Mouse (Mus musculus) neural tube, embryonic 14.5 days (tissue): ENCODE measurements at regions not wholly inside any gene's neighbourhood (a gene's known extent, or its start where the extent isn't known, plus 50 kb on each side); places are given as distances from the start of the nearest gene placed in this dataset.
A peak's percentile ranks its signal among the peaks of the same experiment; 100 is the strongest.

Experiments
- ATAC-seq: fragments of 200-750 bp; cut with Nextera tagmentation; 2 replicates; pipeline ENCODE4 v1.8.0; 2017; ENCODE audit warnings: low read depth, mild to moderate bottlenecking, moderate TSS enrichment, moderate library complexity
- H3K27ac ChIP-seq: fragments of 300-500 bp; sonication (generic); 2 replicates; pipeline ENCODE4 v1.5.1; 2014; ENCODE audit warnings: low read depth, mild to moderate bottlenecking, control low read depth, low read length, moderate library complexity, mixed read lengths
- H3K27me3 ChIP-seq: fragments of 300-500 bp; sonication (generic); 2 replicates; pipeline ENCODE4 v1.6.1; 2014; ENCODE audit warnings: low read length; ENCODE audit not compliant: control insufficient read depth, insufficient read depth
- H3K36me3 ChIP-seq: fragments of 300-500 bp; sonication (generic); 2 replicates; pipeline ENCODE4 v1.6.1; 2014; ENCODE audit warnings: low read length, mixed read lengths; ENCODE audit not compliant: control insufficient read depth, insufficient read depth
- H3K4me1 ChIP-seq: fragments of 300-500 bp; sonication (generic); 2 replicates; pipeline ENCODE4 v1.6.1; 2014; ENCODE audit warnings: low read length; ENCODE audit not compliant: control insufficient read depth, insufficient read depth
- H3K4me2 ChIP-seq: fragments of 300-500 bp; sonication (generic); 2 replicates; pipeline ENCODE4 v1.6.1; 2014; ENCODE audit warnings: mild to moderate bottlenecking, low read depth, low read length, control low read depth
- H3K4me3 ChIP-seq: fragments of 300-500 bp; sonication (generic); 2 replicates; pipeline ENCODE4 v1.5.1; 2014; ENCODE audit warnings: low read depth, low read length, control low read depth, mixed read lengths
- H3K9ac ChIP-seq: fragments of 300-500 bp; sonication (generic); replicated peaks from 2 replicates; pipeline ENCODE4 v1.6.1; 2014; ENCODE audit warnings: low read depth, mild to moderate bottlenecking, control low read depth, low read length, mixed read lengths
- H3K9me3 ChIP-seq: fragments of 300-500 bp; sonication (generic); 2 replicates; pipeline ENCODE4 v1.6.1; 2016; ENCODE audit warnings: low read length; ENCODE audit not compliant: control insufficient read depth
- WGBS: fragments of 180-500 bp; shearing (Covaris S2); extraction: QIAGEN DNeasy Blood & Tissue Kit; methylation state at CpG from one replicate; pipeline ENCODE4 v1.1.7; 2014; 5-methylcytosine and 5-hydroxymethylcytosine counted together

GRCm38 (mm10) chr3:154414358-154414757, 83.9 kb upstream of the Lhx8 start:
- H3K27ac ChIP-seq, result no peak overlapping the region
- H3K9me3 ChIP-seq, result no peaks in the 10 kb centered on the region
- no peak overlapping the region for H3K4me3 ChIP-seq
- no peaks in the 10 kb centered on the region for H3K4me1 ChIP-seq
- H3K27me3 ChIP-seq, result no peaks in the 10 kb centered on the region
- H3K36me3 ChIP-seq, result no peaks in the 10 kb centered on the region
- H3K4me2 ChIP-seq, result no peak overlapping the region
- H3K9ac ChIP-seq, result no peak overlapping the region
- ATAC-seq, result no peak
- 67% methylated on average over 3 of the region's 3 CpGs for WGBS

GRCm38 (mm10) chr3:154410292-154410691, 79.8 kb upstream of the Lhx8 start:
- no peaks in the 10 kb centered on the region for H3K36me3 ChIP-seq
- no peak for ATAC-seq
- H3K4me1 ChIP-seq, result no peaks in the 10 kb centered on the region
- no peak overlapping the region for H3K9ac ChIP-seq
- no peak overlapping the region for H3K4me2 ChIP-seq
- H3K27me3 ChIP-seq, result no peaks in the 10 kb centered on the region
- no peak overlapping the region for H3K27ac ChIP-seq
- 99% methylated on average over 2 of the region's 2 CpGs for WGBS
- H3K4me3 ChIP-seq, result no peak overlapping the region
- H3K9me3 ChIP-seq, result no peaks in the 10 kb centered on the region

DNA sequence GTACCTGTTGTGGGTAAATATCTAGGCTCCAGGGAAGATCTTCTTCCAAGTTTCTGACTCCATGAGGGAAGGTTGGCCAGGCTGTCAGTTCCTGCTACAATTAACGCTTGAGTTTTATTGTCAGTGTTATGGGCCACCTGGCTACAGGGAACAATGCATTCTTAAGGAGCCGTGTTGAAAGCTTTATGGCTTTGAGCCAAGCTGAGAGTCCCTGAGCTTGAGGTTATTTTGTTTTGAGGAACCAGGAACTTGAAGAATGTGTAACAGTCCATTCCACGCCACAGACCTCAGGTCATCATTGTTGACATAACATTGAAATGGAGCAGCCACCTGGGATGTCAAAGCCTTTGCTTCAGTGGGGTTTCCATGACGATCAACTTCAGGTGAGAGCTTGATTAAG, 71.6 kb upstream of the Lhx8 start:
- Histone ChIP-seq H3K4me2 (no peak overlapping the region), H3K9me3 (no peaks in the 10 kb centered on the region), H3K4me3 (no peak overlapping the region), H3K9ac (no peak overlapping the region), H3K27ac (no peak overlapping the region), H3K36me3 (no peaks in the 10 kb centered on the region), H3K27me3 (no peaks in the 10 kb centered on the region), H3K4me1 (no peaks in the 10 kb centered on the region)
- WGBS, result 31% methylated on average over 4 of the region's 4 CpGs
- ATAC-seq, result no peak

- no peak overlapping the region for H3K4me2 ChIP-seq
- WGBS, result 55% methylated on average over 5 of the region's 5 CpGs
- H3K4me1 ChIP-seq, result no peaks in the 10 kb centered on the region
- H3K9ac ChIP-seq, result no peak overlapping the region
- no peaks in the 10 kb centered on the region for H3K27me3 ChIP-seq
- H3K27ac ChIP-seq, result no peak overlapping the region
- no peaks in the 10 kb centered on the region for H3K36me3 ChIP-seq
- no peak overlapping the region for H3K4me3 ChIP-seq
- H3K9me3 ChIP-seq, result no peaks in the 10 kb centered on the region
- no peak for ATAC-seq
These were observed 63.2 kb upstream of the Lhx8 start for GRCm38 (mm10) chr3:154393626-154394025.

DNA sequence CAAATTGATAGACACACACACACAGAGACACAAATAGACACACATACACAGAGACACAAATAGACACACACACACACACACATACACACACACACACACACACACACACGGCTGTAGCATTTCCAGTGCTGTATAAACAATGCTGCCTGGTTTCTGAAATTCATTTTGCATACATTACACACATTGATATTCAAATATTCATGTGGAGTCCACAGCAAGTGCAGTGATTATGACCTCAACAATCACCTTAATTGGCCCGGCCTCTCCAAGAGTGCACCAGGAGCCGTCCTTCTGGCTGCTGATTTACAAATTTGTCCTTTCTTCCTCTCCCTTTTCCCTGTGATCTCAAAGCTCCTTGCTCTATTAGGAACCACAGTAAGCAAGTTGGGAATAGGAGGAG, 61.2 kb upstream of the Lhx8 start:
- whole genome bisulfite sequencing, result 65% methylated on average over 3 of the region's 3 CpGs
- no peak overlapping the region for H3K4me2 ChIP-seq
- H3K4me3 ChIP-seq, result no peak overlapping the region
- H3K9ac ChIP-seq, result no peak overlapping the region
- H3K36me3 ChIP-seq, result no peaks in the 10 kb centered on the region
- H3K27me3 ChIP-seq, result no peaks in the 10 kb centered on the region
- H3K9me3 ChIP-seq, result no peaks in the 10 kb centered on the region
- ATAC-seq, result no peak
- H3K4me1 ChIP-seq, result no peaks in the 10 kb centered on the region
- no peak overlapping the region for H3K27ac ChIP-seq

- no peak for ATAC-seq
- no peak overlapping the region for H3K4me2 ChIP-seq
- H3K4me3 ChIP-seq, result no peak overlapping the region
- no peaks in the 10 kb centered on the region for H3K36me3 ChIP-seq
- H3K27me3 ChIP-seq, result no peaks in the 10 kb centered on the region
- H3K4me1 ChIP-seq, result 0 out of 2 replicates have a peak, but pooled peaks cover 6% of the 10 kb centered on the region
- no peaks in the 10 kb centered on the region for H3K9me3 ChIP-seq
- no peak overlapping the region for H3K9ac ChIP-seq
- WGBS, result 46% methylated on average over 5 of the region's 5 CpGs
- no peak overlapping the region for H3K27ac ChIP-seq
These were observed 58.2 kb upstream of the Lhx8 start for GRCm38 (mm10) chr3:154388656-154389055.

DNA sequence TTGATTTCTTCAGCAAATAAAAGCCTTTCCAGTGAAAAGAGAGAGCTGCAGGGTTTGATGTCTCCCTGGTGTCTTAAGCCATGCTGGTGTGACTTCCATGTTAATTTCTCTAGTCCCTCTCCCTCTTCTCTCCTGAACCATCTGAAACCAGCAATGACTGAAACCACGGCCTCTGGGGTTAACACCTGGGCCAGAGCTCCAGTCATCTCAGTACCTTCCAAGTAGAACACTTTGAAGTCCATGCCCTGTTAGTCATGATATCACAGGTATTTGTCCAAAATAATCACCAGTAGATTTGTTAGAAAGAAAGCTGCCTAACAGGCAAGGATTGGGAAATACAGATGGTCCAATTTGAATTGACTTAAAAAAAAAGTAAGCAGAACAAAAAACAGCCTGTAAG, 56.8 kb upstream of the Lhx8 start:
- Histone ChIP-seq H3K9me3 (no peaks in the 10 kb centered on the region), H3K36me3 (no peaks in the 10 kb centered on the region), H3K9ac (no peak overlapping the region), H3K27me3 (no peaks in the 10 kb centered on the region), H3K4me3 (no peak overlapping the region), H3K4me1 (0 out of 2 replicates have a peak, but pooled peaks cover 6% of the 10 kb centered on the region), H3K27ac (no peak overlapping the region), H3K4me2 (no peak overlapping the region)
- WGBS, result 63% methylated on average over 1 of the region's 1 CpGs
- ATAC-seq, result no peak

GRCm38 (mm10) chr3:154385831-154386312, 55.4 kb upstream of the Lhx8 start:
- H3K9ac ChIP-seq, result 0 out of 2 replicates have a peak overlapping the region, but pooled peaks have one; percentile 11
- 0 out of 2 replicates have a peak, but pooled peaks cover 6% of the 10 kb centered on the region for H3K4me1 ChIP-seq
- H3K27ac ChIP-seq, result no peak overlapping the region
- ATAC-seq, result peak; percentile 60; the same call in 1 of the 2 replicates
- H3K4me2 ChIP-seq, result 0 out of 2 replicates have a peak overlapping the region, but pooled peaks have one; percentile 6
- WGBS, result 7% methylated on average over 10 of the region's 10 CpGs
- no peaks in the 10 kb centered on the region for H3K36me3 ChIP-seq
- no peaks in the 10 kb centered on the region for H3K9me3 ChIP-seq
- no peaks in the 10 kb centered on the region for H3K27me3 ChIP-seq
- no peak overlapping the region for H3K4me3 ChIP-seq

DNA sequence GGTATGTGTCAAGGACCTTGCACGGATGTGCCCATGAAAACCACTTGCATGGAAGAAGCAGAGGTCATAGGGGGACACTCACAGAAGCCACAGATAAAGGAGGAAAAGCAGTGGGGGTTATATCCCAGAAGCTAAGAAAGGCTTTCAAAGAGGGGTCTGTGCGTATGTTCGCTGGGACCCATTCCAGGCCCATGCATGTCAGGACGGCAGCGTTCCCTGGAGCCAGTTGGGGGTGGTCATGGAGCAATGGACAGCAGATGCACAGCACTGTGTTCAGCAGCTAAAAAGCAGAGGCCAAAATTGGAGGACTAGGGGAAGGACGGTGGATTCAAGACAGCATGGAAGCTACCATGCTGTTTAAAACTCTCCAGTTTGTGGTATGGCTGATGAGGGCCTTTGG, 52.4 kb upstream of the Lhx8 start:
- Histone ChIP-seq H3K27me3 (no peaks in the 10 kb centered on the region), H3K4me2 (no peak overlapping the region), H3K4me1 (0 out of 2 replicates have a peak, but pooled peaks cover 6% of the 10 kb centered on the region), H3K4me3 (no peak overlapping the region), H3K9ac (no peak overlapping the region), H3K36me3 (no peaks in the 10 kb centered on the region), H3K9me3 (no peaks in the 10 kb centered on the region), H3K27ac (no peak overlapping the region)
- ATAC-seq, result no peak
- WGBS, result 72% methylated on average over 6 of the region's 6 CpGs
